Mouse (Mus musculus): Measurements from ENCODE around the gene Tmem102. TPM values are rescaled to one million over a fixed set of nuclear protein-coding genes. Genes with fewer than 3 reads are reported as not detected.

Tmem102 gene
- polyA plus RNA-seq, 1 experiment = 0.61 TPM

- H3K4me2 ChIP-seq (ENCODE audit: low read depth) = peak overlapping the region; percentile 99
- TF ChIP-seq REST (IDR thresholded peaks at IDR 0.05; ENCODE audit: insufficient read depth, insufficient read length) = no peak
- TF ChIP-seq USF1 (IDR thresholded peaks at IDR 0.05; ENCODE audit: low read depth) = peak; percentile 28
- no peaks in the 10 kb centered on the region for H3K79me2 ChIP-seq (ENCODE audit: control insufficient read depth, insufficient read depth)
- H3K27me3 ChIP-seq (ENCODE audit: control insufficient read depth, insufficient read depth, insufficient read length) = no peaks in the 10 kb centered on the region
- peak overlapping the region; percentile 65 for H3K4me3 ChIP-seq
- H3ac ChIP-seq (ENCODE audit: control insufficient read depth, insufficient read length) = peak overlapping the region; percentile 3
- peaks cover 4% of the 10 kb centered on the region for H3K36me3 ChIP-seq (ENCODE audit: control insufficient read depth, insufficient read depth)
Observed at GRCm38 (mm10) chr11:69800392-69801197, 4.8 kb downstream of the Tmem102 start.

GRCm38 (mm10) chr11:69800138-69800391 lies 5.4 kb downstream of the Tmem102 start:
- peaks cover 4% of the 10 kb centered on the region for H3K36me3 ChIP-seq (ENCODE audit: control insufficient read depth, insufficient read depth)
- no peak overlapping the region for H3ac ChIP-seq (ENCODE audit: control insufficient read depth, insufficient read length)
- peak overlapping the region; percentile 65 for H3K4me3 ChIP-seq

GRCm38 (mm10) chr11:69799394-69800137 lies 5.9 kb downstream of the Tmem102 start:
- Histone ChIP-seq H3K27me3 (ENCODE audit: control insufficient read depth, insufficient read depth, insufficient read length) (no peaks in the 10 kb centered on the region), H3K79me2 (ENCODE audit: control insufficient read depth, insufficient read depth) (no peaks in the 10 kb centered on the region), H3K4me3 (peak overlapping the region; percentile 65), H3ac (ENCODE audit: control insufficient read depth, insufficient read length) (no peak overlapping the region), H3K4me2 (ENCODE audit: low read depth) (peak overlapping the region; percentile 99), H3K36me3 (ENCODE audit: control insufficient read depth, insufficient read depth) (peaks cover 4% of the 10 kb centered on the region)
- TF ChIP-seq POLR2AphosphoS2 (IDR thresholded peaks at IDR 0.05; ENCODE audit: insufficient read length, low read depth) = no peak
- TF ChIP-seq MYOD1 (IDR thresholded peaks at IDR 0.05; ENCODE audit: control insufficient read depth in 1 of 3, insufficient read length in 2 of 3, low read depth in 2 of 3) = peak in 1 of 3 experiments; percentile 61
- TF ChIP-seq MYOG (IDR thresholded peaks at IDR 0.05; ENCODE audit: control insufficient read depth in 1 of 3, insufficient read depth in 1 of 3, insufficient read length in 2 of 3, low read depth in 2 of 3) = peak in 1 of 3 experiments; percentile 6

More at GRCm38 (mm10) chr11:69800138-69800391, 5.4 kb downstream of the Tmem102 start:
- TF ChIP-seq E2F4 (IDR thresholded peaks at IDR 0.05; ENCODE audit: insufficient read depth) = no peak
- TF ChIP-seq TCF3 (IDR thresholded peaks at IDR 0.05; ENCODE audit: insufficient read length, low read depth) = peak; percentile 86
- TF ChIP-seq MYOG (IDR thresholded peaks at IDR 0.05; ENCODE audit: control insufficient read depth in 1 of 3, insufficient read depth in 1 of 3, insufficient read length in 2 of 3, low read depth in 2 of 3) = peak; percentile 71 to 100 (median 99)
- no peak for TF ChIP-seq CEBPB (IDR thresholded peaks at IDR 0.05; ENCODE audit: insufficient read depth, poor library complexity, severe bottlenecking)
- peak; percentile 34 for TF ChIP-seq POLR2AphosphoS2 (IDR thresholded peaks at IDR 0.05; ENCODE audit: insufficient read length, low read depth)
- TF ChIP-seq TCF12 (IDR thresholded peaks at IDR 0.05; ENCODE audit: insufficient read depth, poor library complexity, severe bottlenecking) = peak; percentile 48
- TF ChIP-seq POLR2A (IDR thresholded peaks at IDR 0.05; ENCODE audit: insufficient read length, low read depth) = peak; percentile 37
- TF ChIP-seq MYOD1 (IDR thresholded peaks at IDR 0.05; ENCODE audit: control insufficient read depth in 1 of 3, insufficient read length in 2 of 3, low read depth in 2 of 3) = peak in 2 of 3 experiments; percentile 98 to 99
- no peak for TF ChIP-seq USF1 (IDR thresholded peaks at IDR 0.05; ENCODE audit: low read depth)
- no peaks in the 10 kb centered on the region for H3K79me2 ChIP-seq (ENCODE audit: control insufficient read depth, insufficient read depth)
- H3K4me2 ChIP-seq (ENCODE audit: low read depth) = peak overlapping the region; percentile 99
- H3K27me3 ChIP-seq (ENCODE audit: control insufficient read depth, insufficient read depth, insufficient read length) = no peaks in the 10 kb centered on the region

- H3K36me3 ChIP-seq (ENCODE audit: control insufficient read depth, insufficient read depth) = peaks cover 4% of the 10 kb centered on the region
- TF ChIP-seq CEBPB (IDR thresholded peaks at IDR 0.05; ENCODE audit: insufficient read depth, poor library complexity, severe bottlenecking) (0 out of 2 replicates have a peak, but pooled peaks have one; percentile 4), TCF12 (IDR thresholded peaks at IDR 0.05; ENCODE audit: insufficient read depth, poor library complexity, severe bottlenecking) (no peak), MYOG (IDR thresholded peaks at IDR 0.05; ENCODE audit: control insufficient read depth in 1 of 3, insufficient read depth in 1 of 3, insufficient read length in 2 of 3, low read depth in 2 of 3) (peak in 1 of 3 experiments; percentile 64), MYOD1 (IDR thresholded peaks at IDR 0.05; ENCODE audit: control insufficient read depth in 1 of 3, insufficient read length in 2 of 3, low read depth in 2 of 3) (peak in 2 of 3 experiments; percentile 39 to 81), E2F4 (IDR thresholded peaks at IDR 0.05; ENCODE audit: insufficient read depth) (no peak)
Observed at GRCm38 (mm10) chr11:69797924-69798323, 7.5 kb downstream of the Tmem102 start.

GRCm38 (mm10) chr11:69795983-69796435 lies 9.4 kb downstream of the Tmem102 start:
- Histone ChIP-seq H3ac (ENCODE audit: control insufficient read depth, insufficient read length) (no peak overlapping the region), H3K27me3 (ENCODE audit: control insufficient read depth, insufficient read depth, insufficient read length) (no peaks in the 10 kb centered on the region), H3K36me3 (ENCODE audit: control insufficient read depth, insufficient read depth) (peaks cover 15% of the 10 kb centered on the region), H3K4me2 (ENCODE audit: low read depth) (peak overlapping the region; percentile 98), H3K79me2 (ENCODE audit: control insufficient read depth, insufficient read depth) (no peaks in the 10 kb centered on the region), H3K4me3 (peak overlapping the region; percentile 40)
- TF ChIP-seq CEBPB (IDR thresholded peaks at IDR 0.05; ENCODE audit: insufficient read depth, poor library complexity, severe bottlenecking) (no peak), MAX (IDR thresholded peaks at IDR 0.05; ENCODE audit: low read depth) (no peak), TCF12 (IDR thresholded peaks at IDR 0.05; ENCODE audit: insufficient read depth, poor library complexity, severe bottlenecking) (no peak), MYOG (IDR thresholded peaks at IDR 0.05; ENCODE audit: control insufficient read depth in 1 of 3, insufficient read depth in 1 of 3, insufficient read length in 2 of 3, low read depth in 2 of 3) (no peak), POLR2A (IDR thresholded peaks at IDR 0.05; ENCODE audit: insufficient read length, low read depth) (no peak), E2F4 (IDR thresholded peaks at IDR 0.05; ENCODE audit: insufficient read depth) (no peak)

More at GRCm38 (mm10) chr11:69797924-69798323, 7.5 kb downstream of the Tmem102 start:
- H3K79me2 ChIP-seq (ENCODE audit: control insufficient read depth, insufficient read depth) = no peaks in the 10 kb centered on the region
- H3K4me2 ChIP-seq (ENCODE audit: low read depth) = peak overlapping the region; percentile 38
- no peak overlapping the region for H3K4me3 ChIP-seq
- no peak overlapping the region for H3ac ChIP-seq (ENCODE audit: control insufficient read depth, insufficient read length)
- no peaks in the 10 kb centered on the region for H3K27me3 ChIP-seq (ENCODE audit: control insufficient read depth, insufficient read depth, insufficient read length)

Data from myocyte (in vitro differentiated cells).